1 mouse cellular context compared by ENCODE assay signal in genomic region chr15:31279577-31280004, GRCm38 (mm10).
TF ChIP-seq lines count a peak whose summit lies in the region.

No protein-coding gene starts in this region.

TF ChIP-seq in CH12.LX, 34 proteins besides CTCF, POLR2A, EP300 and RAD21 (continued from another document):
- TF ChIP-seq ZKSCAN1 (IDR thresholded peaks at IDR 0.05; ENCODE audit: borderline replicate concordance, low read depth, low read length) = no peak
- TF ChIP-seq UBTF (IDR thresholded peaks at IDR 0.05; ENCODE audit: low read depth, low read length) = no peak
- peak; percentile 70 for TF ChIP-seq TCF12 (IDR thresholded peaks at IDR 0.05; ENCODE audit: low read depth, low read length)
- no peak for TF ChIP-seq MAZ (IDR thresholded peaks at IDR 0.05; ENCODE audit: low read depth, low read length)
- no peak for TF ChIP-seq CHD2 (IDR thresholded peaks at IDR 0.05; ENCODE audit: low read length)
- no peak for TF ChIP-seq USF1 (IDR thresholded peaks at IDR 0.05; ENCODE audit: low read depth, low read length)
- TF ChIP-seq JUND (conservative IDR thresholded peaks at IDR 0.05; ENCODE audit: low read depth, low read length) = peak; percentile 21; the same call in 1 of the 2 replicates
- no peak for TF ChIP-seq NRF1 (IDR thresholded peaks at IDR 0.05; ENCODE audit: low read depth, low read length)
- TF ChIP-seq TBP (conservative IDR thresholded peaks at IDR 0.05; ENCODE audit: low read depth, low read length) = peak; percentile 63; the same call in 1 of the 2 replicates
- peak; percentile 59 for TF ChIP-seq JUN (IDR thresholded peaks at IDR 0.05; ENCODE audit: insufficient read depth, low read depth, low read length)
- no peak for TF ChIP-seq HCFC1 (IDR thresholded peaks at IDR 0.05; ENCODE audit: low read depth, low read length)
- peak; percentile 69; the same call in 1 of the 2 replicates for TF ChIP-seq CHD1 (IDR thresholded peaks at IDR 0.05; ENCODE audit: low read depth, low read length)
- peak; percentile 92 for TF ChIP-seq MYC (IDR thresholded peaks at IDR 0.05; ENCODE audit: low read depth, low read length)
- TF ChIP-seq USF2 (conservative IDR thresholded peaks at IDR 0.05; ENCODE audit: low read depth, low read length) = 0 out of 2 replicates have a peak, but pooled peaks have one; percentile 12
- no peak for TF ChIP-seq NELFE (IDR thresholded peaks at IDR 0.05; ENCODE audit: low read depth, low read length)
- TF ChIP-seq E2F4 (IDR thresholded peaks at IDR 0.05; ENCODE audit: insufficient replicate concordance, low read depth, low read length) = no peak
